Mouse (Mus musculus): ENCODE measurements at regions not wholly inside any gene's neighbourhood (a gene's known extent, or its start where the extent isn't known, plus 50 kb on each side); places are given as distances from the start of the nearest gene placed in this dataset.
A peak's percentile ranks its signal among the peaks of the same experiment; 100 is the strongest.

- DNase-seq (ENCODE audit: low spot score) = no peak
- Histone ChIP-seq H3K9me3 (ENCODE audit: low read length) (no peaks in the 10 kb centered on the region), H3K4me2 (ENCODE audit: low read depth, low read length) (no peak overlapping the region), H3K27ac (no peak overlapping the region), H3K9ac (replicated peaks; ENCODE audit: low read length) (no peak overlapping the region), H3K27me3 (ENCODE audit: insufficient read depth, low read length) (no peaks in the 10 kb centered on the region), H3K4me1 (ENCODE audit: insufficient read depth, low read length) (no peaks in the 10 kb centered on the region), H3K36me3 (ENCODE audit: insufficient read depth, low read length) (no peaks in the 10 kb centered on the region), H3K4me3 (ENCODE audit: low read length) (no peak overlapping the region)
- no peak for TF ChIP-seq CTCF (IDR thresholded peaks at IDR 0.05; ENCODE audit: low read depth)
- 27% methylated on average over 5 of the region's 5 CpGs for WGBS
- ATAC-seq = no peak
Observed at GRCm38 (mm10) chr11:44111525-44111924, 210.5 kb upstream of the Adra1b start.

DNA sequence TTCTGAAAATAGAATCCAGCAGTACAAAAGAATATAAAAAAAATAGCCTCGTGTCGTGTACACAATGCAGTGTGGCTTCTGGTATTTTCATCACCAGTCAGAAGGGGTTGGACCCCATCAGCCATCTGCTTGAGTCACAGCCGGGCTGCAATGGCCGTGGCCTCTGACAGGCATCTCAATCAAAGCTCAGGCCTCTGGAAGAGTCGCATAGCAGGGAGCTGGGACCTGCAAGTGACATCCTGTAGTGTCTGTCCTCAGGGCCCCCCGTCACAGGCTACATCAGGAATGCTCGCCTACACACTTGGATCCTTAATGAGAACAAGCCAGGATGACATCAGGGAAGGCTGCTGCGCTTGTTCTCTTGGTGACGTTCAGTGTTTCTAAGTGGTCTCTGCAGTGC is 226.1 kb upstream of the Adra1b start:
- Histone ChIP-seq H3K9me3 (ENCODE audit: low read length) (no peaks in the 10 kb centered on the region), H3K27me3 (ENCODE audit: insufficient read depth, low read length) (no peaks in the 10 kb centered on the region), H3K4me2 (ENCODE audit: low read depth, low read length) (no peak overlapping the region), H3K4me3 (ENCODE audit: low read length) (no peak overlapping the region), H3K9ac (replicated peaks; ENCODE audit: low read length) (no peak overlapping the region), H3K27ac (no peak overlapping the region), H3K36me3 (ENCODE audit: insufficient read depth, low read length) (no peaks in the 10 kb centered on the region), H3K4me1 (ENCODE audit: insufficient read depth, low read length) (no peaks in the 10 kb centered on the region)
- no peak for TF ChIP-seq CTCF (IDR thresholded peaks at IDR 0.05; ENCODE audit: low read depth)
- peak; percentile 64 for ATAC-seq
- 34% methylated on average over 9 of the region's 9 CpGs for WGBS
- DNase-seq (ENCODE audit: low spot score) = no peak

GRCm38 (mm10) chr11:44128481-44128880 is 227.5 kb upstream of the Adra1b start:
- Histone ChIP-seq H3K36me3 (ENCODE audit: insufficient read depth, low read length) (no peaks in the 10 kb centered on the region), H3K4me1 (ENCODE audit: insufficient read depth, low read length) (no peaks in the 10 kb centered on the region), H3K9me3 (ENCODE audit: low read length) (no peaks in the 10 kb centered on the region), H3K27me3 (ENCODE audit: insufficient read depth, low read length) (no peaks in the 10 kb centered on the region), H3K4me2 (ENCODE audit: low read depth, low read length) (no peak overlapping the region), H3K9ac (replicated peaks; ENCODE audit: low read length) (no peak overlapping the region), H3K4me3 (ENCODE audit: low read length) (no peak overlapping the region), H3K27ac (no peak overlapping the region)
- TF ChIP-seq CTCF (IDR thresholded peaks at IDR 0.05; ENCODE audit: low read depth) = no peak
- WGBS = 89% methylated on average over 6 of the region's 6 CpGs
- ATAC-seq (no peak), DNase-seq (ENCODE audit: low spot score) (no peak)

- Histone ChIP-seq H3K9ac (replicated peaks; ENCODE audit: low read length) (no peak overlapping the region), H3K4me2 (ENCODE audit: low read depth, low read length) (no peak overlapping the region), H3K27ac (no peak overlapping the region), H3K4me3 (ENCODE audit: low read length) (no peak overlapping the region), H3K27me3 (ENCODE audit: insufficient read depth, low read length) (no peaks in the 10 kb centered on the region), H3K36me3 (ENCODE audit: insufficient read depth, low read length) (no peaks in the 10 kb centered on the region), H3K4me1 (ENCODE audit: insufficient read depth, low read length) (no peaks in the 10 kb centered on the region), H3K9me3 (ENCODE audit: low read length) (no peaks in the 10 kb centered on the region)
- 61% methylated on average over 7 of the region's 7 CpGs for WGBS
- DNase-seq (ENCODE audit: low spot score) (no peak), ATAC-seq (no peak)
- TF ChIP-seq CTCF (IDR thresholded peaks at IDR 0.05; ENCODE audit: low read depth) = no peak
Observed at GRCm38 (mm10) chr11:44133244-44133643, 232.2 kb upstream of the Adra1b start.

DNA sequence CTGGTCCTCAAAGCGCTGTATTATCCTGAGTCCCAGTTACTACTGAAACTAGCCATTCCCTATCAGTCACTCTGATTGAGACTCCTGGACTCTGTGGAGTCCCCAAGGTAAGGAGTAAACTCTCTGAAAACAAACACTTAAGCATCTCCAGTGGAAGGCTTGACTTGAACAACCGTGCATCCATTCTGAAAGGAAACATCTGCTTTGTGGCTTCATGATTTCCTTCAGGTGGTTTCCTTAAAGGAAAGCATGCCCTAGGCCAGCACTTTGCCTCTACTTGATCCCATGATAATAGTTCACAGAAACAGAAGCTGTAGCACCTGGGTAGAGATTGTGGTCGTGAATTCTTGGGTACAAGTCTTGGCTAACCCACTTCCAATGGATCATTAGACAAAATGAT is 235.0 kb upstream of the Adra1b start:
- Histone ChIP-seq H3K4me2 (ENCODE audit: low read depth, low read length) (no peak overlapping the region), H3K27ac (no peak overlapping the region), H3K9me3 (ENCODE audit: low read length) (no peaks in the 10 kb centered on the region), H3K36me3 (ENCODE audit: insufficient read depth, low read length) (no peaks in the 10 kb centered on the region), H3K4me1 (ENCODE audit: insufficient read depth, low read length) (no peaks in the 10 kb centered on the region), H3K4me3 (ENCODE audit: low read length) (no peak overlapping the region), H3K27me3 (ENCODE audit: insufficient read depth, low read length) (no peaks in the 10 kb centered on the region), H3K9ac (replicated peaks; ENCODE audit: low read length) (no peak overlapping the region)
- no peak for ATAC-seq
- no peak for TF ChIP-seq CTCF (IDR thresholded peaks at IDR 0.05; ENCODE audit: low read depth)
- DNase-seq (ENCODE audit: low spot score) = no peak
- 89% methylated on average over 3 of the region's 3 CpGs for WGBS

GRCm38 (mm10) chr11:44142996-44143395 is 242.0 kb upstream of the Adra1b start:
- Histone ChIP-seq H3K4me1 (ENCODE audit: insufficient read depth, low read length) (no peaks in the 10 kb centered on the region), H3K4me3 (ENCODE audit: low read length) (no peak overlapping the region), H3K4me2 (ENCODE audit: low read depth, low read length) (no peak overlapping the region), H3K9me3 (ENCODE audit: low read length) (no peaks in the 10 kb centered on the region), H3K36me3 (ENCODE audit: insufficient read depth, low read length) (no peaks in the 10 kb centered on the region), H3K27me3 (ENCODE audit: insufficient read depth, low read length) (no peaks in the 10 kb centered on the region), H3K27ac (no peak overlapping the region), H3K9ac (replicated peaks; ENCODE audit: low read length) (no peak overlapping the region)
- no peak for TF ChIP-seq CTCF (IDR thresholded peaks at IDR 0.05; ENCODE audit: low read depth)
- ATAC-seq = no peak
- DNase-seq (ENCODE audit: low spot score) = no peak
- 83% methylated on average over 4 of the region's 4 CpGs for WGBS

GRCm38 (mm10) chr11:44144477-44144876 is 243.5 kb upstream of the Adra1b start:
- Histone ChIP-seq H3K4me2 (ENCODE audit: low read depth, low read length) (no peak overlapping the region), H3K27me3 (ENCODE audit: insufficient read depth, low read length) (no peaks in the 10 kb centered on the region), H3K27ac (no peak overlapping the region), H3K9me3 (ENCODE audit: low read length) (no peaks in the 10 kb centered on the region), H3K9ac (replicated peaks; ENCODE audit: low read length) (no peak overlapping the region), H3K36me3 (ENCODE audit: insufficient read depth, low read length) (no peaks in the 10 kb centered on the region), H3K4me1 (ENCODE audit: insufficient read depth, low read length) (no peaks in the 10 kb centered on the region), H3K4me3 (ENCODE audit: low read length) (no peak overlapping the region)
- DNase-seq (ENCODE audit: low spot score) = no peak
- 56% methylated on average over 3 of the region's 3 CpGs for WGBS
- no peak for TF ChIP-seq CTCF (IDR thresholded peaks at IDR 0.05; ENCODE audit: low read depth)
- no peak for ATAC-seq

Measured in hindbrain, postnatal 0 days (tissue).